Mouse (Mus musculus) kidney, postnatal 4 days (tissue): ENCODE data around the gene Tra2b.
A peak's percentile ranks its signal among the peaks of the same experiment; 100 is the strongest.
"Not testable (repeated sequence)": the region's sequence is repeated elsewhere in the genome, so short reads cannot be mapped to it uniquely, and the experiment has no call there.

ENCODE experiments used
- DNase-seq, 2 experiments: peaks; one replicate each; pipeline ENCODE4 v3.0.0; 2021; ENCODE audit warnings: mixed read lengths in 2 of 2

Gene Tra2b

DNA sequence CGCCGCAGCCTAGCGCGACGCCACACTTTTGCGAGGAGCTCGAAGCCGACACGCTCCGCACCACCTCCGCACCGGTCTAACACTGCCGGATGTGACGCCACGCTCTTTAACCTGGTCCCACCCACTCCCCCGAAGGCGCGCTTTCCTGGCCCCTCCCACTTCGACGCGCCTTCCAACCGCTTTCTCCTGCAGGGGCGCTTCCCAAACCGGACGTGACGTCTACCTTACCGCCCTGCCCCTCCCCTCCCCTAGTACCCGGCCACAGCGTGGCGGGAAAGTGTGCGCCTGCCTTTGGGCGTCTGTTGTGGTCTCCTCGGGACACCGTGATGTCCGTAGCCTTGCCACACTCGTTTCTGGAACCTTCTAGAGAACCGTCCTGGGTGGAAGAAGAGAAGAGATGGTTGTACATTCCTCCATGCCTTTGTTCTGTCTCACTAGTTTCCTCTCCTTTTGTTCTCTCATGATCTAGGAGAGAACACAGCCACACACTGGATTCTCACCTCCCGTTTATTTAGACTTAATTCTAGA, at the start of gene Tra2b:
TSS of gene Tra2b (minus strand) at position 157 of the 528 bp plus-strand sequence.
- DNase-seq = peak; percentile 97 to 98

DNA sequence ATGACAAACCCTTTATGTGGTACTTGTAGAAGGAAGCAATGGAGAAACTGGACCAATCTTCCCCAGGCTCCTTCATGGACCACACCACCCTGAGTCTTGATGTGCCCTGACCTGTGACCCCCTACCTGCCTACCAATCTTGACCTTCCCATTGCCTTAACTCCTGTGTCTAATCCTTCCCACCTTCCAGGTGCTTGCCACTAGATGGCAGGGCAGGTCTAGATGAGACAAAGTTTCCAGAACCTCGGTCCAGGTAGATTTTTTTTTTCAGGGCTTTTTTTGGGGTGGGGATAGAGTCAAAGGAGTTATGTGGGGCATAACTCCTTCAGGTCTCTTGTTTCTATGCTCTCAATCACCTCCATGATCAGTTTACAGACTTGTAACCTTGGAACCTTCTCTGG, 44.8 kb upstream of the Tra2b start:
- peak; percentile 61 for DNase-seq

DNA sequence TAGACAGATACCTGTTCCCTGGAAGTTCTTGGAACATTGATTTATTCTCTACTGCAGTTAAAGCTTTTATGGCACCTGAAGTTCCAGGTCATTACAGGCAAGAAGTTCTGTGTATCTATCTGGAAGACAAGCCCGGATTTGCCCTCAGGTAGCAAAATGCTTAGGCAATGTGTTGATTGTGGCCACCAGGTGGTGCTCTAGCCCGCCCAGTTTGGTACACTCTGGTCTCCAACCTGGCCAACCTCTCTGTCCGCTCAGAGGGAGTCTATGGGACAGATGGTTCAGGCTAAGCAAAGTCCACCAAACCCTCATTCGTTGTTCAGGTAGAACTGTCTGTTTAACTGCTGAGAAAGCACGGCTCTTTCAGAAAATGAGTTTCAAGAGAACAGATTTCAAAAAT, 36.8 kb upstream of the Tra2b start:
- DNase-seq = peak; percentile 88 to 89

DNA sequence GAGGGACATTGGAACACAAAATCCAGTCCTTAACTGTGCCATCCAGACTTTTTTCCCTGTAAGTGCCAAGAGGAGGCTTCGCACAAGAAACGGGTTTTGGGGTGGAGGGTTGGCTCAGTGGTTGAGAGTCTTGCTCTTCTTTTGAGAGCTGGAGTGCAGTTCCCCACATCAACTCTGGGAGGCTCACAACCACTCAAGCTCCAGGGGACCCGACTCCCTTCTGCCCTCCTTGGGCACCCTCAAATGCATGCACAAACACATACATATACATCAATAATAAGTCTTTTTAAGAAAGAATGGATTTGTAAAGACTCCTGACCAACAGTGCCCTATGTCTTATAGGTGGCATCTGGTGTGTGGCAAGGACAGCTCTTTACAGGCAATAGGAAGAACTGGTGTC, 35.6 kb upstream of the Tra2b start:
- DNase-seq = no peak

DNA sequence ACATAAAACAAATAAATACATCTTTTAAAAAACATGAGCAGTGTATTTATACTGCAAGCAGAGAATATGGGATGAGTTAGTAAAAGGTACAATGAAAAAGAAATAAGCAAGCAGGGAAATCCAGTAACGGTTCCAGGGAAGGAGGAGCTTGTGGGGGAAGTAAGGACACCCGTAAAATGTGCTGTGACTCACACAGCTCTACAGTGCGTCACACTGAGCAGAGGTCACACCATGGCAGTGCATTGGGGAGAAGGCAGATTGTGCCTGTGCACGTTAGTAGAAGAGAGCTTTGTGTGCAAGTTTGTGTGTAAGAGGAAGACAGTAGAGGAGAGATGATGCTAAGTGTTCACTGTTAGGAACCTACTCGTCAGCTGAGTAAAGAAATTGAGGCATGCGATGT, 31.1 kb upstream of the Tra2b start:
- DNase-seq = no peak

DNA sequence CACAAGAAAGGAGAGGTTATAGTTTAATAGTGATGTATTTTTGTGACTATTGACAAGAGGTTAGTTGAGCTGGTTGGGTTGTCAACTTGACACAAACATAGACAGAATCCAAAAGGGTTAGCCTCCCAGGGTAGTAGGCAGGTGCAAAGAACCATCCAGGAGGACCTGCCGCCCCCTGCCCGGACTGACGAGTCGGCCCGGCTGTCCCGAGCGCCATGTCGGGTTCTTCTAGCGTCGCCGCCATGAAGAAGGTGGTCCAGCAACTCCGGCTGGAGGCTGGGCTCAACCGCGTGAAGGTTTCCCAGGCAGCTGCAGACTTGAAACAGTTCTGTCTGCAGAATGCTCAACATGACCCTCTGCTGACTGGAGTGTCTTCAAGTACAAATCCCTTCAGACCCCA, 29.0 kb upstream of the Tra2b start:
- DNase-seq = not testable (repeated sequence)

DNA sequence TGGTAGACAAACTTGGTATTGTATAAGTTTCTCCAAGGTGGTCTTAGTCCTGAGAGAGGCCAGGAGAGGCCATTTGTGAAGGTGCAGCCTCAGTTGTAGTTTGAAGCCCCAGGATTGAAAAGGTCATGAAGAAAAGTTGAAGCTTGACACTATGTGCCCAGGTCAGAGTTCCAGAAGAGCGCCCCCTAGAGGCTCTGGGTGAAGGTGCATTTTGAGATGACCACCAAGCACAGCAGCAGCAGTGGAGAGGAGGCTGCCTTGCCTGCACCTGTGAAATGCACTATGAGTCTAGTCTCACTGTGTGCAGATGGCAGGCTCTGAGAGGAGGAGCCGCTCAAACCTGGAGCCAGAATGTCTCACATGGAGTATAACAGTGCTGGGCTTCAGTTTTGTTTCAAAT, 27.8 kb upstream of the Tra2b start:
- DNase-seq = no peak

DNA sequence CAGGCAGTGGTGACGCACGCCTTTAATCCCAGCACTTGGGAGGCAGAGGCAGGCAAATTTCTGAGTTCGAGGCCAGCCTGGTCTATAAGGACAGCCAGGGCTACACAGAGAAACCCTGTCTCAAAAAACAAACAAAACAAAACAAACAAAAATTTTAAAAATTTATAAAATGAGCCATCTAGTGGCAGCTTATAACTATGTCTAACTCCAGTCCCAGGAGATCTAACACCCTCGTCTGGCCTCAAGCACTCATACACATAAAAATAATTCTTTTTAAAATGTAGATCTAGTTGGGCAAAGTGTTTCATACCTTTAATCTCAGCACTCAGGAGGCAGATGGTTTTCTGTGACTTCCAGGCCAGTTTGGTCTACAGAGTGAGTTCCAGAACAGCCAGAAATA, 26.6 kb upstream of the Tra2b start:
- no peak for DNase-seq

DNA sequence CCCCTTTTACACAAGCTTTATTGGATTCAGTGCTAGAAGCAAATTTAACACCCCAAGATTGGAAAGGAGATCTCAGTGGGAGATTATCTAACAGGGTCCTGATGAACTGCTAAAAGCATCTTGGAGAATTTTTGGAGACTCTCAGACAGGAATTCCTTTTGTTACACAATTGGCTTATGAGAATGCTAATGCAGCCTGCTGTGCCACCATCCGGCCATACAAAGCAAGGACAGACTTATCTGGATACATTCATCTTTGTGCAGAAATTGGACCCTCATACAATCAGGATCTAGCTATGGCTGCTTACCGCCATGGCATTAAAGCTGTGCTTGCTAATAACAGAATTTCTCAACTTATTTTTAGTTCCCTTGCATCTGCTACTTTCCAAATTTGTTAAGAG, 23.8 kb upstream of the Tra2b start:
- DNase-seq = no peak

DNA sequence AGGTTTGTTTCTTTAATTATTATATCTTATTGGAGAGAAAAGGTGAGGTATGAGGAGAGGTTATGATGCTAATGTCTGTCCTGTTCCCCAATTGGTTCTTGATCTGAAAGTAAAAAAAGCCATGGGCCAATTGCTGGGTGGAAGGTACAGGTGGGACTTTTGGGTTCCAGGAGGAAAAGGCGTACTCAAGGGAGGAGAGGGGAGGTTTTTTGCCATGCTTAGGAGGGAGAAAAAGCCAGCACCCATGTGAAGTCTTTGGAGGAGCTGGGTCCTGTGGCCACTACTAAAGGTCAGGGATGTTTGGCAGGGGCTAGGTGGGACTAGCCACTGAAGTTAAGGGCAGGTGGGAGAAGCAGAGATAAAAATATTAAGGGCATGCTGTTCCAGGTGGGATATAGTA, 21.2 kb upstream of the Tra2b start:
- no peak for DNase-seq

DNA sequence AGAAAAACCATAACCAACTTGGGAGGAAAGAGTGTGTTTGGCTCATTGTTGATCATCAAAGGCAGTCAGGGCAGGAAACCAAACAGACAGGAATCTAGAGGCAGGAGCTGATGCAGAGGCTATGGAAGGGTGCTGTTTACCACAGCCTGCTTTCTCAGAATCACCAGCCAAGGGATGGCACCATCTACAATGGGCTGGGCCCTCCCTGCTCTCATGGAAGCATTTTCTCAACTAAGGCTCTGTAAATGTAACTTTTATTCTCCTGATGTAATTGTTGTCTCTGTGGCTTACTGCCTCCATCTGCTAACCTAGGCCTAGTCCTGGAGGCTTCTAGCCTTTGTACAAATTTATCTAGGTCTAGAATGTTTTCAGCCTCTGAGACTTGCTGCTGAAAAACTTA, 10.7 kb upstream of the Tra2b start:
- no peak for DNase-seq

DNA sequence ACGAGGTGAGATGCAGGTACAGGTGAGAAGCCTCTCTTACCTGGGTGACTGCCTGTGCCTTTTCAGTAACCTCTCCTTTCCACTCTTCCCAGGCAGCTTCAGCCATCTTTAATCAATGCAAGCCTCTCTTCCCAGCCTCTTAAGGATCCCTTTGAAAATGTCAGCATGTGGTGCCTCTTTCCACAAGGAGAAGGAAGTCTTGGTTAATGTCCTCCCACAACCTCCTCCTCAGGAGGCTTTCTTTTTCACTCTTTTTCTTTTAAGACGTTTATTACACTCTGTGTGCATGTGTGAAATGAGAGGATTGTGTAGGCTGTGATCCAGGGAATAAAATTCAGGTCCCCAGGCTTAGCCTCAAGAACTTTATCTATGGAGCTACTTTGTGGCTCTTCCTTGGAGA, 9.3 kb upstream of the Tra2b start:
- DNase-seq = no peak

DNA sequence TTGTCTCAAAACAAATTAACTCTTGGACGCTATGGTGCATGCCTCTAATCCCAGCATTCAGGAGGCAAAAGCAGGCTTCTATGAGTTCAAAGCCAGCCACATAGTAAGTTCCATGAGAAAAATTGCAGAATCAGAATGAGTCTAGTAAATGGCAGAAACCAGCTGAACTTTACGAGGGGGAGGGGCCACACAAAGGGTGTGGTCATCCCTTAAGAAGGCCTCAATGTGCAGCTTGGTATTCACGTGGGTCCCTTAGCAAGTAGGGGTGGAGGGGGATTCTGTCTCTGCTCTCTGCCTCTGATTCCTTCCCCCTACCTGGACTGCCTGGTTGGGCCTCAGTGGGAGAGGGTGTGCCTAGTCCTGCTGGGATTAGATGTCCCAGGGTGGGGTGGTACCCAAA, 4.7 kb upstream of the Tra2b start:
- DNase-seq = no peak

DNA sequence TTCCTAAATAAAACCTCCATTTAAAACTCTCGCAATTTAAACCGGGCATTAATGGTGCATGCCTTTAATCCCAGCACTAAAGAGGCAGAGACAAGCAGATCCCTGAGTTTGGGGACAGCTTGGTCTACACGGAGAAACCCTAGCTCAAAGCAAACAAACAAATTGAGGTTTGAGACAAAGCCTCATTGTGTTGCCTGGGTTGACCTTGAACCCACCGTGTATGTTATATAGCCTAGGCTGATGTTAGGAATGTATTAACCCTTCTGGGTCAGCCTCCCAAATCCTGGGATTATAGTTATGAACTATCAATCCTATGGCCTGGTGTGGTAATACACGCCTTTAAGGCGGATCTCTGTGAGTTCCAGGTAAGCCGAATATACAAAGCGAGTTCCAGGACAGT, 579 bp upstream of the Tra2b start:
- DNase-seq = peak in 1 of 2 experiments; percentile 8

DNA sequence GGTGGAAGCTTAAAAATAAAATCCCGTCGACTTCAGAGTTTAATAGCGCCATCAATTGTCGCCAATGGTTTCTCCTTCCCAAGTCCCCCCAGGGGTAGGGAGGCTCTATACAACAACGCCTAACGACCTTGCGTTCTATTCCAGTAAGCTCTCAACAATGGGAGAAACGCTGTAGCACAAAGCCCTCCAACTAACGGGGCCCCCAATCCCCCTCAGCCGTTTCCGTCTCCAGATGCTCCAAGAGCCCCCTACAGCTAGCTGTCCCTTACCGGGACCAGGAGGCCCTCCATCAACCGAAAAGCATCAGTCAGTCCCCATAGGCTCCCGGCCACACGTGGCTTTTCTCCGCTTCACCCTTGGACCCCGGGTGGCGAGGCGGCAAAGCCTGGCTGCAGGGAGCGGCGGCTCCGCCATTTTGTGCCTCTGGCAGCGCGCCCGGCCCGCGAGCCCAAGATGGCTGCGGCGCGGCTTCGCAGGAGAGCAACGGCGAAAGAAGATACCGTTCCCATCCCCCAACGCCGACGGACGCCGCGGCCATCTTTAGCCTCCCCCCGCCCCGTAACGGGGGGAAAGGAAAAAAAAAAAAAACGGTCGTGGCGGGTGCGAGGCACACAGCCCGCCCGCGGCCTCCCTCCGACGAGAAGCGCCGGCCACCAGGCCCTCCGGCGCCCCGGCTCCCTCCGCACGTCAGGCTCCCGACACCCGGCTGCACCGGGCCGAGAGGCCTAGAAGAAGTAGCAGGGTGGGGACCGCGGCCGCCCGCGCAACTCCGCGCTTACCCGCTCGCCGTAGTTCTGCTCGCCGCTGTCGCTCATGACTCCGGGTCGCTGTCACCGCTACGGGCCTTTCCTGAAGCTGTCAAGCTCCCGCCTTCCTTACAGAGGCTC, 600 bp downstream of the Tra2b start:
- DNase-seq = peak; percentile 91 to 95

DNA sequence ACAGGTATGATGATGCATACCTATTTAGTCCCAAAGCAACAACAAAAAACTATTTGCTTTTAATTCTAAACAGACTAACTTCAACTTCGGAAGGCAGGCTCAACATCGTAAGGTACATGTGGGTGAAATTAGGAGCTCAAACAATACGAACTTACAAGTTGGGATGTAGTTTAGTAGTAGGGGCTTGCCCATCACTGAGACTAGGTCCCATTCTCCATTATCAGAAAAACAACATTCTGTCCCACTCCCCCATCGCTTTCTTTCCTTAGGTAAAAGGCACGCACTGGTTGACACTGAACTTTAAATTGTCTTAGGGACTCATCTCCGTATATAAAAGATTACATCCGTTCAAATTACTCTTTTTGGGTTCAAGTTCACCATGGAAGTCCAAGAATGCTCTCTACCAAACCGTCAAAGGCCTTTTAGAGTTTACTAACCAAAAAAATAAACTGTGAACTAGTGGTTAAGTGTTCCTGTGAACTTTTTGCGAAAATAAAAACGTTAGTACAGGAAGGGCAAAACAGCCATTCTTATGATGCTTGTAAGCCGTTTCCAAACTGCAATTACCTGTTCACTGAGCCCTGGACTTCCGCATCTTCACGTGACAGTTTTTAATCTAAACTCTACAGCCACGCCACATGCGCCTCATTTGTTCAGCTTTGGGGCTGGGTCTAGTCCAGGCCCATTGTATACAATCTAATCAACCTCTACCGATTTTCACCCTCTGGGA, 1.4 kb downstream of the Tra2b start:
- peak; percentile 23 to 39 for DNase-seq

DNA sequence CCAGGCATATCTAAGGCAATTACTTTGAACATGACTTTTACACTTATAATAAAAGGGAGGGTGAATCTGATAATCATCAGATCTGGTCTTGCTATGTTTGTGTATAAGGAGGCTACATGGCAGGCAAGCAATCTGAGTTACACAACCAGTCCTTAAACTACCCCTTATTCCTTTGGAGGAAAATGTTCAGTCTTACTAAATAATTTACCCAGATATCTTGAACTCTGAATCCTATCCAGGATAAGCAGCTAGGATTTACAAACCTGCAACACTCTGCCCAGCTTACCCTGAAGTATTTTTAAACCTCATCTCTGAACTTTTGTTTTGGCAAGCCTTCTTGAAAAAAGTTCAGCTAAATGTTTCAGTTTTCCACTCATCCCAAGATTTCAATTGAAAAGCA, 2.7 kb downstream of the Tra2b start:
- no peak for DNase-seq

DNA sequence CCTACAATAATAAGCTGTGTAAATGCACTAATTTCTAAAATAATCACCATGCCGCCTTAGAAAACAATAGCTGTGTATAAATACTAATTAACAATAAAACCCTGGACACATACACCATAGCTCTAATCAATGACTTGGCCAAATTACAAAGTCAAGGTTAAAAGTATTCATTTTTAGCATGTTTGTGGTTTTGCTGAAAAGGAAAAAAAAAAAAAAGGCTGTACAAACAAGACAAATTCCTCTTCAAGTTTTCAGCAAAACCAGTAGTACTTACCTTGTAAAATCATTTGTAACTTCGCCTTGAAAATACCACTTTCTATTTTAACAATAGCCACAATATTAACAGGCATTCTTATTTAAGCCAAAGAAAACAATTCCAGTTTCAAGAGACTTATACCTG, 4.2 kb downstream of the Tra2b start:
- no peak for DNase-seq

DNA sequence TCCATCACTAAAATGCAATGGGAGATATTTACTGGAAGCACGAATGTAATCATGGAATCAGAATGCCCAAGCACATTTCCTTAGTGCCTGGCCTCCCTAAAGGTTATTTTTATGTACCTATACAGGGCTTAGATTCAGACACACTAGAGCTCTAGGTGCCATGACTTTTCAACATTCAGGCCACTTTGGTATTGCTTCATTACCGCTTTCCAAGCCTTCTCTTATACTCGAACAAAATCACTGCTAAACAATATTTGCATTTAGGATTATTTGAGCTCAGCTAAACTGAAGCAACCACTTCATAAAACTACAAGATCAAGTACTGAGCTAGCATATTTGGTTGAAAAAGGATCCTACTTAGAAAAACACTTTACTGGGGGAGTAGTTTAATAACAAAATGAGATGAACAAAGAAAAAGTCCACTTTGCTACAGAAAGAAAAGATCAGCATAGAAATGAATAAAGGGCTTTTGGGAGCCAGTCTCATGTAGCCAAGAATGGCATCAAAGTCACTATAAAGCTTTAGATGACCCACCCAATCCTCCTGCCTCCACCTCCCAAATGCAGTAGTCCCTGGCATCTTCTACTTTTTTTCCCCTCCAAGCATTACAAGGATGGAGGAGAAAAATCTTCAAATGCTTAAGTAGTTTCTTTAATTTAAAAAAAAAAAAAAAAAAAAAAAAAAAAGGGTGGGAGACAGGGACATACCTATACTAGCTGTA, 5.2 kb downstream of the Tra2b start:
- no peak for DNase-seq

DNA sequence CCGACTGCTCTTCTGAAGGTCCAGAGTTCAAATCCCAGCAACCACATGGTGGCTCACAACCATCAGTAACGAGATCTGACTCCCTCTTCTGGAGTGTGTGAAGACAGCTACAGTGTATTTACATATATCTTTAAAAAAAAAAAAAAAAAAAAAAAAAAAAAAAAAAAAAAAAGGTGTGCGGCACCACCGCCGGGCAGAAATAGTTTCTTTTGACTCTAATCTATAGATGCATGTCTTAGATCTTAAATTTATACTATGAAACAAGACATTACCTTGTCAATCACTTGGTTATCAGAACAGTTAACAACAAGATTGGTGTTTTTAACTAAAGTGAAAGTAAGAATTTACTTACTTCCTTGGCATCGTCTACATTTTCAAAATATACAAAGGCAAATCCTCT, 13.6 kb downstream of the Tra2b start:
- DNase-seq = not testable (repeated sequence)

DNA sequence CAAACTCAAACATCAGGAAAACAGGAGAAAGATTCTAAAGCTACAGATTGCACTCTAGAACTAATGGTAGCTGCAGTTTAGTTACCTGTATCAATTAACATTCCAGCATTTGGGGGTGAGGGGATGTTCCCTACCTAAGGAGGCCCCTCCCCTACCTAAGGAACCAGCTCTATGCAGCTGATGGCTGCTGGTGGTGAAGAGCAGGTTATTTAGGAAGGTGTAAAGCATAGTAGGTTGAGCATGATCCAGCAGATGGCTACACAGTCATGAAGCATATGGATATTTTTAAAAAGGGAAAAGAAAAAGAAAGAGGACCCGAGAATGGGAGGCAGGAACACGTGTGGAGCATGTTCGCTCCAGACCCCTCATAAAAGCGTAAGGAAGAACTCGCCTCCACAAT, 15.5 kb downstream of the Tra2b start:
- DNase-seq = no peak

DNA sequence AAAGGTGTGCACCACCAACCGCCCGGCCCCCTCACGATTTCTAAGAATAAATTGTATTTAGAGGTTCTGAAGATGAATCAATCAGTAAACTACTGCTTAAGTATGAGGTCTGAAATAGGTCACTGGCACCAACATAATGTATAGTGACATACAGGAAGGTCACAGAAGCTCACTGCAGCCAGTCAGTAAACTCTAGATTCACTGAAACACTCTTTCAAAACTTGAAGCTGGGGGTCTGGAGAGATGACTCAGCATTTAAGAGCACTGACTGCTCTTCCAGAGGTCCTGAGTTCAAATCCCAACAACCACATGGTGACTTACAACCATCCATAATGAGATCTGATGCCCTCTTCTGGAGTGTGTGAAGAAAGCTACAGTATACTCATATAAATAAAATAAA, 16.1 kb downstream of the Tra2b start:
- DNase-seq = no peak

DNA sequence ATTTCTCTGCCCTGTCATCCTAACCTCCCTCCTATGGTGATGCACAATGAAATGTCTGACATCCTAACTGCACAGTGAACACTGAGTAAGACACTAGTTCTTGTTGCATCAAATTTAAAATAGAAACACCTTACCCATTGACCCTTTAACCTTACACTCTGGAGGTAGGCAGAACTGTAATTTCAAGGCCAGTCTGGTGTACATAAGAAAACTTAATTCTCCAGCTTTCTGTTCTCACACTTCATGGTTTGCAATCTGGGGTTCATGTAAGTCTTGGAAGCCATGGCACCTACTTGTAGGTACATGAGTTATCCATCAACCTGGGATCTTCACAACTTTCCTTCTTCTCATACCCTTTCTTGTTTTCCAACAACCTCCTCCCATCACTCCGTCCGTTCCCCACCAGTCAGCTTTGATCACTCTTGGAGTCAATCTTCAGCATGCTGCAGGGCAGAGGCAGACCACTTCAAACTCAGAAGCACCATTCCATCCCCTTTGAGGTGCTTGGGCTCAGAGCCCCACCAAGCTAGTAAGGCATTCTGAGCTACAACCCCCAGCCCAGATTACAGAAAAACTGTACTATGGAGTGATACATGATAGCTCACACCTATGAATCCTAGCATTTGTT, 23.5 kb downstream of the Tra2b start:
- no peak for DNase-seq
